Mouse (Mus musculus) embryonic facial prominence, embryonic 11.5 days (tissue): ENCODE measurements around the gene Map9. TPM values are rescaled to one million over a fixed set of nuclear protein-coding genes. Genes with fewer than 3 reads are reported as not detected.
A peak's percentile ranks its signal among the peaks of the same experiment; 100 is the strongest.
"Not testable (repeated sequence)": the region's sequence is repeated elsewhere in the genome, so short reads cannot be mapped to it uniquely, and the experiment has no call there.

Experiments used
- ATAC-seq: fragments of 200-750 bp; cut with Nextera tagmentation; replicated peaks from 2 replicates; pipeline ENCODE4 v1.8.0; 2017; ENCODE audit warnings: low read depth; ENCODE audit not compliant: insufficient number of reproducible peaks, low FRiP score, low TSS enrichment
- DNase-seq: peaks from one replicate; pipeline ENCODE4 v3.0.0-alpha.2; 2015; ENCODE audit warnings: low spot score
- H3K27ac ChIP-seq: fragments of 300-500 bp; sonication (generic); replicated peaks from 2 replicates; pipeline ENCODE4 v1.5.1; 2014; ENCODE audit warnings: mild to moderate bottlenecking, low read depth, low read length, control low read depth
- H3K27me3 ChIP-seq: fragments of 300-500 bp; sonication (generic); 2 replicates; pipeline ENCODE4 v1.6.1; 2014; ENCODE audit warnings: mild to moderate bottlenecking, low read length, moderate library complexity, mixed read lengths; ENCODE audit not compliant: control insufficient read depth, insufficient read depth
- H3K36me3 ChIP-seq: fragments of 300-500 bp; sonication (generic); replicated peaks from 2 replicates; pipeline ENCODE4 v1.6.1; 2014; ENCODE audit warnings: low read depth, mild to moderate bottlenecking, low read length, moderate library complexity, mixed read lengths; ENCODE audit not compliant: control insufficient read depth, insufficient read depth
- H3K4me1 ChIP-seq: fragments of 300-500 bp; sonication (generic); 2 replicates; pipeline ENCODE4 v1.6.1; 2014; ENCODE audit warnings: low read length, mixed read lengths; ENCODE audit not compliant: control insufficient read depth, insufficient read depth
- H3K4me2 ChIP-seq: fragments of 300-500 bp; sonication (generic); 2 replicates; pipeline ENCODE4 v1.6.1; 2014; ENCODE audit warnings: low read depth, mild to moderate bottlenecking, control low read depth, low read length, moderate library complexity
- H3K4me3 ChIP-seq: fragments of 300-500 bp; sonication (generic); 2 replicates; pipeline ENCODE4 v1.5.1; 2014; ENCODE audit warnings: low read depth, low read length, control low read depth
- H3K9ac ChIP-seq: fragments of 300-500 bp; sonication (generic); replicated peaks from 2 replicates; pipeline ENCODE4 v1.6.1; 2014; ENCODE audit warnings: mild to moderate bottlenecking, control low read depth, low read length
- H3K9me3 ChIP-seq: fragments of 300-500 bp; sonication (generic); replicated peaks from 2 replicates; pipeline ENCODE4 v1.6.1; 2016; ENCODE audit warnings: mild to moderate bottlenecking, low read length, inconsistent platforms, mixed read lengths; ENCODE audit not compliant: control insufficient read depth
- WGBS: fragments of 180-500 bp; shearing (Covaris S2); extraction: QIAGEN DNeasy Blood & Tissue Kit; methylation state at CpG from one replicate; pipeline ENCODE4 v1.1.7; 2014; 5-methylcytosine and 5-hydroxymethylcytosine counted together
- polyA plus RNA-seq: library from polyadenylated mRNA; unstranded; fragments of >200 nt; fragmentation: Nextera tagmentation; extraction: Ambion mirVana; gene quantifications from 2 replicates; pipeline ENCODE4 v1.2.1, GENCODE M21; 2014

The Map9 gene
- polyA plus RNA-seq: 10.0 and 13.6 TPM in 2 replicates

DNA sequence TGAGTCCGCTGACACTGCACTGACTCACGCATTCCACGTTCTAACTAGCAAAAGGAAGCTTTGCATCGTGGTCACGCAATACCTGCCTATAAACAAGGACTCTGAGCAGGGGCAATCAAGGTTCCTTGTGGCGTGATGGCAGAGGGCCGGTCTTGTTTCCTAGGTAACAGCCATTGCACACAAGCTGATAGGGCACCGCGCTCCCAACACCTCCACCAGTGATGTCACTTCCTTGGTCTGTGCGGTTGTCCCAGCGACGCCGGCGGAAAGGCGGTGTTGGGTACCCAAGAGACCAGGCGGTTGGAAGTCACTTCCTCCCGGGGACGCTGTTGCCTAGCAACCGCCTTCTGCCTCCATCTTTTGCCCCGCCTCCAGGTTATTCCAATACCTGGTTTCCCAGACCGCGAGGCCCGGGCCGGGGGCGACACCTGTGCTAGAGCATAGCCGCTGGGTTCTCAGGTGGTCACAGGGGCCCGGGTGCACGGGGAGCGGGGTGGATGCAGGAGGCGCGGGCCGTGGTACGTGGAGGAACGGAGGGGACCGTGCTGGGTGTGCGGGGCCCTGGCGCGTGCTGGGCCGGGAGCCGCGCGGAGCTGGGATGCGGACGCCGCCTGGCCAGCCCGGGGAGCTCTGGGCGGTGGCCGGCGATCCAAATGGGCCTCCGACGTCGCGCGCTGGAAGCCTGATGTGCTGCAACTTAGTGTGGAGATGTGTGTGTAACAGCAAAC, at the start of gene Map9:
Map9 (plus strand) TSS at position 248 of the 728 bp plus-strand sequence.
- Histone ChIP-seq H3K9ac (peak within 1 kb of the TSS; percentile 62), H3K27me3 (no peaks in the 10 kb centered on the region), H3K4me3 (peak within 1 kb of the TSS; percentile 75), H3K4me2 (peak within 1 kb of the TSS; percentile 58), H3K4me1 (no peaks in the 10 kb centered on the region), H3K36me3 (no peaks in the 10 kb centered on the region), H3K9me3 (no peaks in the 10 kb centered on the region), H3K27ac (no peak within 1 kb of the TSS)
- WGBS: 0% methylated on average over 54 of the region's 54 CpGs
- ATAC-seq (peak; percentile 100), DNase-seq (peak; percentile 99)

DNA sequence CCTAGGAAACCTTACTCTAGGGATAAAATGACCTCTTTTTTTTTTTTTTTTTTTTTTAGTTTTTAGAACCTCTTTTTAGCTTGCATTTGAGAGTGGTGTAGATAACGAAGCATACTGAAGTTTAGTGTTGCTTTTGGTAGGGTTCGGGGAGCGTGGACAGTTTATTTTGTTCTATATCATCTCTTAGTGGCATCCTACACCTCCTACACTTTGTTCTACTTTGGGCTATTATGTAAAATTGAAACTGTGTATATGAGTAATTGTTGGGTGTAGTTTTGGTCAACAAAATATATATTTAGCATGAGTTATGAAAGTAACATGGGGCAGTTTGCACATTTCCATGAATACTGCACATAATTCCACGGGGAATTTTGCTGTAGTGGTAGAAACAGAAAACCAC, 42.1 kb upstream of the Map9 start:
- WGBS: 87% methylated on average over 4 of the region's 4 CpGs
- no peak for ATAC-seq

GRCm38 (mm10) chr3:82326736-82327135, 31.1 kb upstream of the Map9 start:
- H3K27me3 ChIP-seq, DNase-seq, H3K4me3 ChIP-seq, H3K36me3 ChIP-seq, H3K4me2 ChIP-seq, H3K9me3 ChIP-seq, ATAC-seq, H3K4me1 ChIP-seq, H3K27ac ChIP-seq, H3K9ac ChIP-seq: not testable (repeated sequence)
- 100% methylated on average over 1 of the region's 1 CpGs for WGBS

More for the DNA sequence above, 42.1 kb upstream of the Map9 start:
- no peaks in the 10 kb centered on the region for H3K4me1 ChIP-seq
- no peaks in the 10 kb centered on the region for H3K9me3 ChIP-seq
- no peak overlapping the region for H3K4me2 ChIP-seq
- DNase-seq: no peak
- H3K9ac ChIP-seq: no peak overlapping the region
- H3K4me3 ChIP-seq: no peak overlapping the region
- no peaks in the 10 kb centered on the region for H3K27me3 ChIP-seq
- H3K27ac ChIP-seq: no peak overlapping the region
- no peaks in the 10 kb centered on the region for H3K36me3 ChIP-seq

DNA sequence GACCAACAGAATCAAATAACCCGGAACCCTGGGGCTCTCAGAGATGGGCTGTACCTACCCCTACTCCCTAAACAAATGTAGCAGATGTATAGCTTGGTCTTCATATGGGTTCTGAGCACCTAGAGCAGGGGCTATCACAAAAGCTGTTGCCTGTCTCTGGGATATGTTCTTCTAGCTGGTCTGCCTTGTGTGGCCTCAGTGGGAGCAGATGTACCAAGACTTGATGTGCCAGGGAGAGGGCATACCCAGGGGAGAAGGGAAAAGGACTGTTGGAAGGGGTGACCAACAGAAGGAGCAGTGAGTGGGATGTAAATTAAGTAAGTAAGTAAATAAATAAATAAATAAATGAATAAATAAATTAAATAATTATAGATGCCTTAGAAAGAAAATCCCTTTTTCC, 25.8 kb upstream of the Map9 start:
- Histone ChIP-seq H3K9me3 (no peaks in the 10 kb centered on the region), H3K27me3 (no peaks in the 10 kb centered on the region), H3K36me3 (no peaks in the 10 kb centered on the region), H3K4me3 (no peak overlapping the region), H3K4me2 (no peak overlapping the region), H3K4me1 (no peaks in the 10 kb centered on the region), H3K27ac (no peak overlapping the region), H3K9ac (no peak overlapping the region)
- no peak for DNase-seq
- 100% methylated on average over 1 of the region's 1 CpGs for WGBS
- ATAC-seq: no peak

GRCm38 (mm10) chr3:82332536-82332935, 25.3 kb upstream of the Map9 start:
- DNase-seq: no peak
- Histone ChIP-seq H3K4me2 (no peak overlapping the region), H3K4me3 (no peak overlapping the region), H3K27ac (no peak overlapping the region), H3K9ac (no peak overlapping the region), H3K36me3 (no peaks in the 10 kb centered on the region), H3K27me3 (no peaks in the 10 kb centered on the region), H3K4me1 (no peaks in the 10 kb centered on the region), H3K9me3 (no peaks in the 10 kb centered on the region)
- no peak for ATAC-seq
- WGBS: 87% methylated on average over 4 of the region's 4 CpGs

GRCm38 (mm10) chr3:82333128-82333969, 24.5 kb upstream of the Map9 start:
- Histone ChIP-seq H3K9me3 (no peaks in the 10 kb centered on the region), H3K4me2 (peak overlapping the region; percentile 28), H3K27me3 (no peaks in the 10 kb centered on the region), H3K4me3 (peak overlapping the region; percentile 15; the same call in 1 of the 2 replicates), H3K27ac (no peak overlapping the region), H3K9ac (no peak overlapping the region), H3K4me1 (no peaks in the 10 kb centered on the region), H3K36me3 (no peaks in the 10 kb centered on the region)
- ATAC-seq: 0 out of 2 replicates have a peak, but pooled peaks have one; percentile 52
- DNase-seq: peak; percentile 88
- 8% methylated on average over 16 of the region's 16 CpGs for WGBS

GRCm38 (mm10) chr3:82340111-82340510, 17.7 kb upstream of the Map9 start:
- Histone ChIP-seq H3K4me2 (no peak overlapping the region), H3K36me3 (no peaks in the 10 kb centered on the region), H3K27ac (no peak overlapping the region), H3K9ac (no peak overlapping the region), H3K4me1 (no peaks in the 10 kb centered on the region), H3K4me3 (no peak overlapping the region), H3K27me3 (no peaks in the 10 kb centered on the region), H3K9me3 (no peaks in the 10 kb centered on the region)
- no peak for DNase-seq
- 77% methylated on average over 10 of the region's 10 CpGs for WGBS
- no peak for ATAC-seq
